20 mouse cellular contexts compared by ENCODE assay signal in genomic region chr12:98396586-98396985, GRCm38 (mm10).
"Had no signal": no experiment of that assay in that cellular context is flagged by ENCODE, and none has a peak within 500 bp of the region (broad histone marks: within the 10 kb centered on the region; RNA-seq: fewer than 3 reads in every experiment).

No protein-coding gene starts in this region.

- DNase-seq: kidney, adult 2 months; kidney, postnatal 10 days; layer of hippocampus, adult 9-11 months; liver, embryonic 13.5 days; lung, postnatal 10 days; lung, postnatal 36 days; midbrain, embryonic 14.5 days; right cerebral cortex, adult 18-20 months; right cerebral cortex, postnatal 14 days; right cerebral cortex, postnatal 4 days; thymus, adult 18-20 months; thymus, postnatal 36 days had no signal

- H3K36me3 ChIP-seq: liver, embryonic 13.5 days; lung, embryonic 15.5 days; midbrain, embryonic 10.5 days; neural tube, embryonic 12.5 days; neural tube, embryonic 15.5 days had no signal

- H3K27me3 ChIP-seq: liver, embryonic 13.5 days; lung, embryonic 15.5 days; megakaryocyte, embryonic 14.5 days; neural tube, embryonic 12.5 days; neural tube, embryonic 15.5 days had no signal

- H3K27ac ChIP-seq: layer of hippocampus, adult 2 months; liver, embryonic 13.5 days; lung, embryonic 15.5 days; midbrain, embryonic 10.5 days; neural tube, embryonic 12.5 days; neural tube, embryonic 15.5 days; stomach, postnatal 0 days had no signal

- H3K9ac ChIP-seq: liver, embryonic 13.5 days; lung, embryonic 15.5 days; neural tube, embryonic 12.5 days; neural tube, embryonic 15.5 days had no signal

- H3K4me3 ChIP-seq: layer of hippocampus, adult 2 months; liver, embryonic 13.5 days; lung, embryonic 15.5 days; megakaryocyte, embryonic 14.5 days; midbrain, embryonic 10.5 days; neural tube, embryonic 12.5 days; neural tube, embryonic 15.5 days had no signal

- ATAC-seq: intestine, postnatal 0 days had no signal

- H3K4me1 ChIP-seq: liver, embryonic 13.5 days; lung, embryonic 15.5 days; megakaryocyte, embryonic 14.5 days; midbrain, embryonic 10.5 days; neural tube, embryonic 12.5 days; neural tube, embryonic 15.5 days had no signal

- H3K9me3 ChIP-seq: liver, embryonic 13.5 days; lung, embryonic 15.5 days; midbrain, embryonic 10.5 days; neural tube, embryonic 12.5 days; neural tube, embryonic 15.5 days had no signal

- H3K4me2 ChIP-seq: liver, embryonic 13.5 days; lung, embryonic 15.5 days; neural tube, embryonic 12.5 days; neural tube, embryonic 15.5 days had no signal
